Mouse (Mus musculus) neural tube, embryonic 15.5 days (tissue): ENCODE results near the gene Suclg1. TPM values are rescaled to one million over a fixed set of nuclear protein-coding genes. Genes with fewer than 3 reads are reported as not detected.

ENCODE experiments used
- ATAC-seq: fragments of 200-750 bp; cut with Nextera tagmentation; 2 replicates; pipeline ENCODE4 v1.8.0; 2017; ENCODE audit warnings: mild to moderate bottlenecking, moderate TSS enrichment, moderate library complexity; ENCODE audit not compliant: low FRiP score
- H3K27ac ChIP-seq: fragments of 300-500 bp; sonication (generic); replicated peaks from 2 replicates; pipeline ENCODE4 v1.5.1; 2015; ENCODE audit warnings: mild to moderate bottlenecking, inconsistent platforms
- H3K27me3 ChIP-seq: fragments of 300-500 bp; sonication (generic); replicated peaks from 2 replicates; pipeline ENCODE4 v1.6.1; 2015; ENCODE audit warnings: inconsistent platforms
- H3K36me3 ChIP-seq: fragments of 300-500 bp; sonication (generic); 2 replicates; pipeline ENCODE4 v1.6.1; 2015; ENCODE audit warnings: inconsistent platforms
- H3K4me1 ChIP-seq: fragments of 300-500 bp; sonication (generic); 2 replicates; pipeline ENCODE4 v1.6.1; 2015; ENCODE audit warnings: inconsistent platforms
- H3K4me2 ChIP-seq: fragments of 300-500 bp; sonication (generic); 2 replicates; pipeline ENCODE4 v1.6.1; 2015; ENCODE audit warnings: inconsistent platforms, mild to moderate bottlenecking, moderate library complexity
- H3K4me3 ChIP-seq: fragments of 300-500 bp; sonication (generic); replicated peaks from 2 replicates; pipeline ENCODE4 v1.5.1; 2015; ENCODE audit warnings: mild to moderate bottlenecking, inconsistent platforms
- H3K9ac ChIP-seq: fragments of 300-500 bp; sonication (generic); replicated peaks from 2 replicates; pipeline ENCODE4 v1.6.1; 2015; ENCODE audit warnings: mild to moderate bottlenecking, inconsistent platforms
- H3K9me3 ChIP-seq: fragments of 300-500 bp; sonication (generic); replicated peaks from 2 replicates; pipeline ENCODE4 v1.6.1; 2016; ENCODE audit warnings: inconsistent platforms
- WGBS: fragments of 180-500 bp; shearing (Covaris S2); methylation state at CpG from one replicate; pipeline ENCODE4 v1.1.7; 2015; ENCODE audit warnings: mixed read lengths; 5-methylcytosine and 5-hydroxymethylcytosine counted together
- polyA plus RNA-seq: library from polyadenylated mRNA; unstranded; fragments of >200 nt; fragmentation: Nextera tagmentation; extraction: Ambion mirVana; gene quantifications from 2 replicates; pipeline ENCODE4 v1.2.1, GENCODE M21; 2015

The Suclg1 gene
- polyA plus RNA-seq, 1 experiment from 2014 or later = 132 TPM

DNA sequence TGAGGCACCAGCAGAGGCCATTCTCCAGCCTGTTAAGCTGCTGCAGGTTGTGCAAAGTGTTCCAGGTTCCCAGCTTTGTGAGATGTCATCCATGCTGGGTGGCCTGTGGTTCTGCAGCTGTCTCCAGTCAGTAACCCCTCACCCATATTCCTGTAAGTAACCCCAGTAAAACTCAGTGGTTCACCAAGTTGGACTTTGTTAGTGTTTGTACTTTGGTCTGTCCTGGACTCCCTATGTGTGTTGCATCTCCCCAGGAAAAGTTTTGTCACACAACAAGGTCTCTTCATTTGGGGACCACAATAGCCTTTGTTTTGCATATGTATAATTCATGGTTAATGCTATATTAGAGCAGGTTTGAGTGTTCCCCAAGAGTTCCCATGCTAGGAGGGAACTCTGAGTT lies 4.2 kb downstream of the Suclg1 start:
- no peaks in the 10 kb centered on the region for H3K9me3 ChIP-seq
- H3K4me3 ChIP-seq = no peak overlapping the region
- ATAC-seq = no peak
- H3K9ac ChIP-seq = no peak overlapping the region
- no peaks in the 10 kb centered on the region for H3K27me3 ChIP-seq
- H3K4me2 ChIP-seq = no peak overlapping the region
- peaks cover 35% of the 10 kb centered on the region for H3K4me1 ChIP-seq
- no peak overlapping the region for H3K27ac ChIP-seq
- H3K36me3 ChIP-seq = peaks cover 7% of the 10 kb centered on the region

DNA sequence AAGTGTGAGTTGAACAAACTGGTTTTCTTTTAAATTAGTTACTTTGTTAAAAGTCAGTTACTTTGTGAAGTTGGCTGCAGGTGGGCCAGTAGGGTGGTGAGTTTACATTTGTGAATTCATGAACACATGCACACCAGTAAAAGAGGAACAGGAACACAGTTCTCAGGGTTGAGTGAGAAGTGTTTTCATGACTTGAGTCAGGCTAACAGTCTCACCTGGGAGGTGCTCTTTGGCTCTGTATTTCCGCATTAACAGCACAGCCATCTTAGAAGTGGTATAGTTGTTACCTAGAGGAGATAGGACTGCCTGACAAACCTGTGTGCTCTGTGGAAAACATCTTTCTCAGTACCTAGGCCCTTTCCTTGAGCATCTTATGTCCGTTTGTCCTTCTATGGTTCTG lies 4.8 kb downstream of the Suclg1 start:
- Histone ChIP-seq H3K36me3 (peaks cover 10% of the 10 kb centered on the region), H3K4me1 (peaks cover 30% of the 10 kb centered on the region), H3K9me3 (no peaks in the 10 kb centered on the region), H3K9ac (no peak overlapping the region), H3K4me3 (no peak overlapping the region), H3K27ac (no peak overlapping the region), H3K27me3 (no peaks in the 10 kb centered on the region), H3K4me2 (no peak overlapping the region)
- 99% methylated on average over 2 of the region's 2 CpGs for WGBS
- no peak for ATAC-seq

DNA sequence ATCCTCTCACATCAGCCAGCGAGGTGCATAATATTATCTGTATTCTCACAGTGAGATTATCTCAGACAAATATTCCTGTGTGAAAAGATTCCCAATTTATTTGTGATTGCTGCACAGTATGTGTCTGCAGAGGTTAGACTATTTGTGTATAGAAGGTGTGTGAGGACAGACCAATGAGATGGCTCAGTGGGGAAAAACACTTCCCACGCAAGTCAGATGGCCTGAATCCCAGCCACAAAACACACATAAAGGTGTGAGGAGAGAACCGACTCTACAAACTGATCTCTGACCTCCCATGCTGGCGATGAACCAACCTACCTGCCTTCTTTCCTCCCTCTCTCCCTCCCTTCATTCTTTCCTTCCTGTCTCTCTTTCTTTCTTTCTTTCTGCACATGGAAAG lies 5.4 kb downstream of the Suclg1 start:
- Histone ChIP-seq H3K27me3 (no peaks in the 10 kb centered on the region), H3K9me3 (no peaks in the 10 kb centered on the region), H3K36me3 (peaks cover 15% of the 10 kb centered on the region), H3K27ac (no peak overlapping the region), H3K4me1 (peaks cover 30% of the 10 kb centered on the region), H3K9ac (no peak overlapping the region), H3K4me2 (no peak overlapping the region), H3K4me3 (no peak overlapping the region)
- ATAC-seq = no peak
- WGBS = 86% methylated on average over 4 of the region's 4 CpGs

DNA sequence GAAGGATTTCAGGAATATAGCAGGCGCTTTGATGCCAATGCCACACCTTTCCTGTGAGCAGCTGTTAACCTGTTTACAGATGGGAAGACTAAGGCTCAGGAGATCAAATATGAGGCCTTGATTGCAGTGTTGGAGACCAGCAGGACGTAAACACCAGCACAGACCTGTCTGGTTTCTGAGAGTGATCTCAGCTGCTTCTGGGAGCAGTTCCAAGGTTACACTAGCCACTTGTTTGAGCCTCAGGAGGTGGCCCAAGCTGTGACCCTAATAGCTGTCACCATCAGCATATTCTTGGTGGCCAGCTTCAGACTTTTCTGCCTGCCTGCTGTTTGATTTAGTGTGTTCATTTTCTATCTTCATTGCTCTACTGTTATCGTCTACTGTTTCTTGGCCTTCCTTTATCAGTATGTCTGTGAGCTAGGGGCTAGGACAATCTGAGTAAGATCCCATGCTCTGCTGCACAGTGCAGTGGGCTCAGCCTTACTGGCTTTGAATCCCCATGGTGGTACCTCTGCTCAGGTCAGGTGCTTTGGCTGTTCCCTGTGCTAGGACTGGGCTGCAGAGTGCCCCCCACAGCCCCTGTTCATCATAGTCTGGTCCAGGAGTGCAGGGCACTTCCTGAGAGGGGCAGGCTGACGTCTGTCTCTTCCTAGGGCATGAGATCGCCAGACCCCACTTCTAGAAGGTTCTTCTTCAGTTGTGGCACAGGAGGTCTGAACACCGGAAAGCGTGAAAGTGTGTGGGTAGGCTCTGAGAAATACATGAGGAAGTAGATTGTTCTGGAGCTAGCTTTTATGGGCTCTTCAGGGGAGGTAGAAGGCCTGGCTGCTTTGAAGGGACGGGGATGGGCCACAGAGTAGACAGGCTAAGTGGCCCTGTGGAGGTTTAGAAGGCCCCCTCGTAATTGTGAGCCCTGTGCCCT lies 6.4 kb downstream of the Suclg1 start:
- H3K4me2 ChIP-seq = no peak overlapping the region
- no peak overlapping the region for H3K9ac ChIP-seq
- H3K4me1 ChIP-seq = peaks cover 24% of the 10 kb centered on the region
- H3K36me3 ChIP-seq = peaks cover 25% of the 10 kb centered on the region
- no peak overlapping the region for H3K27ac ChIP-seq
- 72% methylated on average over 9 of the region's 9 CpGs for WGBS
- ATAC-seq = peak; percentile 46; the same call in 1 of the 2 replicates
- no peak overlapping the region for H3K4me3 ChIP-seq
- H3K9me3 ChIP-seq = no peaks in the 10 kb centered on the region
- H3K27me3 ChIP-seq = no peaks in the 10 kb centered on the region

DNA sequence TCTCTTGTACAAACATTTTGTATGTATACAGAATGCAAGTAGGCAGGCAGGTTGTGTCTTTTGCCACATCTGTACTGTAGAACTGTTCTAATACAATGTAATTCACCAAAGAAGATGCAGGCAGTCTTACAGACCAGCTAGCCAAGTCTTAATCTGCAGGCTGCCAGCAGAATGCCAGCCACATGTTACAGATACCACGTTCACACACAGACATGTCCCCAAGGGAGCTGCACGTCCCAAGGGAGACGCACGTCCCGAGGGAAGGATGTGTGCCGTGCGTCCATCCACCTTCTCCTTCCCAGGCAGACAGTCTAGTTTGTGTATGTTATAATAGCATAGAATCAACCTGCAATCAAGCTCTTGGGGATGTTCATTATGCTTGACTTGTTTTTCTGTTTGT lies 8.9 kb downstream of the Suclg1 start:
- Histone ChIP-seq H3K4me2 (no peak overlapping the region), H3K9ac (no peak overlapping the region), H3K27ac (no peak overlapping the region), H3K9me3 (no peaks in the 10 kb centered on the region), H3K4me1 (peaks cover 14% of the 10 kb centered on the region), H3K4me3 (no peak overlapping the region), H3K36me3 (peaks cover 47% of the 10 kb centered on the region), H3K27me3 (no peaks in the 10 kb centered on the region)
- WGBS = 92% methylated on average over 7 of the region's 7 CpGs
- ATAC-seq = no peak

DNA sequence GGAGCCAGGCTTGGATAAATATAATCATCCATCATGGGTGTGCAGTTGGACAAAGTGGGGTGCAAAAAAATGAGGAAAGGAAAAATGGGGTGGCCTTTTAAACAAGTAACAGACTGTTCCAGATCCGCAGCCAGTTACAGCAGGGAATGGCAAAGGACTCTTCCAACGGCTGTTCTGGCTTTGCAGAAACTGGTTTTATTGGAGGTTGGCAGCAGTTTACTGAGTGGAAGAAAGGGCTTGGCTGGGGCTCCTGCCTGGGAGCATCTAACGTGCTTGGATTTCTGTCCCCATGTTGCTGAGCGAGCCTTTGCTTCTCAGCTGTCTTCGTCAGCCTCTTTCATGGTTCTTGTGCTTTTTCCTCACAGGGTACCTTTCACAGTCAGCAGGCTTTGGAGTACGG lies 11.9 kb downstream of the Suclg1 start:
- Histone ChIP-seq H3K9me3 (no peaks in the 10 kb centered on the region), H3K4me3 (no peak overlapping the region), H3K4me2 (no peak overlapping the region), H3K36me3 (peaks cover 73% of the 10 kb centered on the region), H3K4me1 (no peaks in the 10 kb centered on the region), H3K27me3 (no peaks in the 10 kb centered on the region), H3K27ac (no peak overlapping the region), H3K9ac (no peak overlapping the region)
- 89% methylated on average over 6 of the region's 6 CpGs for WGBS
- ATAC-seq = no peak

DNA sequence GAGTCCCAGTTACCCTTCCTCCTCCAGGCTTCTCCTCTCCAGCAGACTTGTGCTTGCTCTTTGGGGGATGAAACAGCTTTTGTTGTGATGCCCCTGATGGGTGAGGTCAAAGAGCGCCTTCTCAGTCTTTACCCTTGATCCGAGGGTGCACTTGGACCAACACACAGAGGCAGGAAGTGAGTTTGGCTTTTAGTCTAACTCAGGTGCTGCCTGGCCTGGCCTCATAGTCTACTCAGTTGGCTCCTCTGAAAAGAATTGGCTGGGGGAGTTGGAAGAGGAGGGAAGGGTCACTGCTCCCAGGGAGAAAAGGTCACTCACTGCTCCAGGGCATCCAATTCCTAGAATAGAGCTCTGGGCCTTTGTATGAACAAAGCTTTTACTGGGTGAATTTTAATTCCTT lies 16.6 kb downstream of the Suclg1 start:
- no peak for ATAC-seq
- Histone ChIP-seq H3K4me3 (no peak overlapping the region), H3K4me1 (no peaks in the 10 kb centered on the region), H3K9ac (no peak overlapping the region), H3K9me3 (no peaks in the 10 kb centered on the region), H3K4me2 (no peak overlapping the region), H3K36me3 (peaks cover 77% of the 10 kb centered on the region), H3K27ac (no peak overlapping the region), H3K27me3 (no peaks in the 10 kb centered on the region)
- 73% methylated on average over 2 of the region's 2 CpGs for WGBS

DNA sequence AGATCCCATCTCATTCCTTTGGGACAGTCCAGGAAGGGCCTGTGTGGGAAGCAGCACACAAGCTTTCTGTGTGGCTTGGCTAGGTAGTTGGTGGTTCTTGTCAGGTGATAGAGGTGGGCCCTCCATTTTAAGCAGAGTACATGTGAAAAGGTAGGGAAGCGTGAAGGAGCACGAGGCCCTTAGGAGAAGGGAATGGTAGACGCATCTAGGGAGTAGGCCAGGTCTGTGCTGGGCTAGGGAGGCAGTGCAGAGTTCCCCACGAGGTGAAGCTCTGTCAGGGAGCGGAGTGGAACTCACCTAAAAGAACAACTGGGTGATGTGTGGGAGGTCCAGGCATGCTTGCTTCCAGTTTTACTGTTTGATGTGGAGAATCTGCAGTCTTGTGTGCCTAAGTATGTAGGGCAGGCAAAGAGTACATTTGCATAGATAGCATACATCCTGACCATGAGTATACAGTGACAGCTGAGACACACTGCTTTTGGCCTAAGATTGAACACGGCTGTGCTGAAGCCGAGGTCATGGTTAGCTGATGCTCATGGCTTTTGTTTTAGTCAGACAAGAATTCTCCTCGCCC lies 19.6 kb downstream of the Suclg1 start:
- 95% methylated on average over 8 of the region's 8 CpGs for WGBS
- Histone ChIP-seq H3K9ac (no peak overlapping the region), H3K36me3 (peaks cover 81% of the 10 kb centered on the region), H3K27me3 (no peaks in the 10 kb centered on the region), H3K27ac (no peak overlapping the region), H3K9me3 (no peaks in the 10 kb centered on the region), H3K4me2 (no peak overlapping the region), H3K4me3 (no peak overlapping the region), H3K4me1 (no peaks in the 10 kb centered on the region)
- no peak for ATAC-seq

DNA sequence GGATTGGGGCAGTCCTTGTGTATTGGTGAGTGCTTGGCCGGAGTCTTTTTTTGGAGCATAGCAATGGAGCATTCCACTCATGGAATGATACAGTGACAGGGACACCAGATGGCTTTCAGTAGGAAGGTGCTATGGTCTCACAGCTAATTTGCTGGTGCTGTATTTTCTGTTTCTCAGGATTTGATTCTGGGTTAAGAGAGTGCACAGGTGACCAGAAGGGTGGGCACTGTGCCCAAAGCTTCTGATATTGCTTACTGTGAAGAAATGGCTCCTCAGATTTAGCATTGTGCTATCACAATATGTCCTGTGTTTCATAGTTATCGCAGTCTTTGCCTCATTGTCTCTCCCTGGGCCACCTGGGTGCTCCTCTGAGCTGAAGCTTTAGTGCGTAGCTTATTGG lies 21.2 kb downstream of the Suclg1 start:
- WGBS = 96% methylated on average over 3 of the region's 3 CpGs
- no peaks in the 10 kb centered on the region for H3K4me1 ChIP-seq

DNA sequence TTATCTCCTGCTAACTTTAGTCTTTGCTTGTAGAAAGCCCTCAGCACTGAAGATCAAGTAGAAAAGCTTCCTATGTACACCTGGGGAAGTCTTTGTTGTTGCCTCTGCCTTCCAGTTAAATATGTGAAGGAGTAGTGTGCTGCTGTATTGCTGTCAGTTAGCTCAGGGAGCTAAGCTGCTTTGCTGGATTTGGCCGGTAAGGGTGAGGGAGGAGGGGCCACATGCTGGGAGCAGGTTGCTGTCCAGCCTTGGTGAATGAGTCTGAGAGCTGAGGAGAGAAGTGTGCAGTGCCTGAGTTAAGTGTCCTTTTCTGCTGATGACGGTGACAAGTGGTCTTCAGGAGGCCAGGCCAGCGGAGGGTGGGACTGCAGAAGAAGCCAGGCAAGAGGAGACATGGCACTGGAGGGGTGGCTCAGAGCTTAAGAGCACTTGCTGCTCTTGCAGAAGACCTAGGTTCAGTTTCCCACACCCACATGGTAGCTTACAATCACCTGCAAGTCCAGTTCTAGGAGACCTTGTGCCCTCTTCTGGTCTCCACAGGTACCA lies 23.4 kb downstream of the Suclg1 start:
- no peak for ATAC-seq
- Histone ChIP-seq H3K9me3 (no peaks in the 10 kb centered on the region), H3K4me1 (no peaks in the 10 kb centered on the region), H3K27ac (no peak overlapping the region), H3K27me3 (no peaks in the 10 kb centered on the region), H3K4me2 (no peak overlapping the region), H3K36me3 (peaks cover 79% of the 10 kb centered on the region), H3K4me3 (no peak overlapping the region), H3K9ac (no peak overlapping the region)
- 87% methylated on average over 3 of the region's 3 CpGs for WGBS

More for the DNA sequence above, 21.2 kb downstream of the Suclg1 start:
- Histone ChIP-seq H3K36me3 (peaks cover 73% of the 10 kb centered on the region), H3K4me2 (no peak overlapping the region), H3K27ac (no peak overlapping the region), H3K27me3 (no peaks in the 10 kb centered on the region), H3K9me3 (no peaks in the 10 kb centered on the region), H3K4me3 (no peak overlapping the region), H3K9ac (no peak overlapping the region)
- ATAC-seq = no peak

DNA sequence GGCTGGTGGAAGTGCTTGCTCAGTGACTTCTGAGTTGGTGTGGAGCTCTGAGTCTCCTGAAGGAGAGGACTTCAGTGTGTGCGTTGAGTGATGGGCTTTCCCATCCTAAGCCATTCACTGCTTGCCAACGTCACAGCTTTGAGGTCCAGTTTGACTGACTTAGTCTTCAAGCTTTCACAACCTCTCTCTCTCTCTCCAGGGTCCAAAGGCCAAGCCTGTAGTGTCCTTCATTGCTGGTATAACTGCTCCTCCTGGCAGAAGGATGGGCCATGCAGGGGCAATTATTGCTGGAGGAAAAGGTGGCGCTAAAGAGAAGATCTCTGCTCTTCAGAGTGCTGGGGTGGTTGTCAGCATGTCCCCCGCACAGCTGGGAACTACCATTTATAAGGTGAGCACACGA lies 26.8 kb downstream of the Suclg1 start:
- Histone ChIP-seq H3K9ac (no peak overlapping the region), H3K4me2 (no peak overlapping the region), H3K27me3 (no peaks in the 10 kb centered on the region), H3K9me3 (no peaks in the 10 kb centered on the region), H3K4me3 (no peak overlapping the region), H3K36me3 (peaks cover 70% of the 10 kb centered on the region), H3K4me1 (no peaks in the 10 kb centered on the region), H3K27ac (no peak overlapping the region)
- no peak for ATAC-seq
- 93% methylated on average over 5 of the region's 5 CpGs for WGBS

DNA sequence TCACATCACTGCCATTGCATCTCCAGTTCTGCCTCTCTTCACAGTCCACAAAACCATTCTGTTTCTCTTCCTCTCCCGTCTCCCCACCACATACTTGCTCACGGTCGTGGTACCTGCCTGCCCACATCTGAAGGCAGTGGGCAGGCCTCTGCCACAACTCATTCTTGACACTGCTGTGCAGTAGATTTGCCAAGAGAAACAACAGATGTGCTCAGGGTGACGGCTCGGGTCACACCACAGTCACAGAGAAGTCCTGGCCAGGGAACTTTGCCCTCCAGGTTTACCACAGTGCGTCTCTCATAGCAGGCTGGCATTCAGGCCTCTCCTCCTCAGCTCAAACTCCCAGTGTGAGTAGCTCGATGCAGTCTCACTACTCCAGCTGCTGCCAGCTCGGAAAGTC lies 31.5 kb downstream of the Suclg1 start:
- Histone ChIP-seq H3K27me3 (no peaks in the 10 kb centered on the region), H3K27ac (no peak overlapping the region), H3K9me3 (no peaks in the 10 kb centered on the region), H3K4me2 (no peak overlapping the region), H3K36me3 (peaks cover 32% of the 10 kb centered on the region), H3K9ac (no peak overlapping the region), H3K4me3 (no peak overlapping the region), H3K4me1 (no peaks in the 10 kb centered on the region)
- WGBS = 84% methylated on average over 8 of the region's 8 CpGs
- ATAC-seq = no peak
